Mouse (Mus musculus): ENCODE results near the gene Pole2. TPM values are rescaled to one million over a fixed set of nuclear protein-coding genes. Genes with fewer than 3 reads are reported as not detected.

The Pole2 gene
- total RNA-seq (2015; ENCODE audit: low replicate concordance) (18.3 and 25.3 TPM in 2 replicates), total RNA-seq (2017; ENCODE audit: low replicate concordance) (13.0 and 21.9 TPM in 2 replicates)

DNA sequence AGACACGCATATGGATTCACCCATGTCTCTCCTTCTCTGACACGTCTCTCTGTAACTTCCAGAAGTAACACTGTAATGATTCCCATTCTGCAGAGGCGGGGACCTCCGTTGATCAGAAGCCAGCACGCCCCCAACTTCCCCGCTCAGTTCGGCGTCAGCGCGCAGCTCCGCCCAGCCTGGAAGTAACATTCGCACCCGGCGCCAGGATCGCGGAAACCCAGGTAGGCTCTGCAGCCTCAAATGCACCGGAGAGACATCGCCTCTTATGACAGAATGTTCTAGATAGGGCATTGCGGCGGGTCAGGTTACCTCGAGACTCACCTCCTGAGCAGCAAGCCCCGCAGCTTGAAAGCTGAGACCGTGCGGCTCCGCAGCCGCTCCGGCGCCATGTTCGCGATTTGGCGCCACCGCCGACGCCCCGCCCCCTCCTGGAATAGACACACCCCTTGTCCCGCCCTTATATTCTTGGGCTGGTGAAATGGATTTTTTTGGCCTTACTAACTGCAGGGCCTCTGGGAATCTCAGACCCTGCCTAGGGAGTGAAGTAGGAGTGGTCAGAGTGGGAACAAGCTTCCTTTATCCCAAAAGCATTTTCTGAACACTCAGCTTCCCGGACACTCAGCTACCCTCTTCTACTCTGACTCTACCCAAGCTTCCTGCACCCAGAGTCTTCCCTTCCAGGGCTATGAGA, at the start of gene Pole2:
Pole2 (minus strand) TSS at position 420 of the 691 bp plus-strand sequence.
- peak; percentile 94 for ATAC-seq (replicated peaks; ENCODE audit: low FRiP score, poor library complexity, severe bottlenecking)

GRCm38 (mm10) chr12:69268956-69269355, 41.0 kb upstream of the Pole2 start:
- ATAC-seq (replicated peaks; ENCODE audit: low FRiP score, poor library complexity, severe bottlenecking): no peak

DNA sequence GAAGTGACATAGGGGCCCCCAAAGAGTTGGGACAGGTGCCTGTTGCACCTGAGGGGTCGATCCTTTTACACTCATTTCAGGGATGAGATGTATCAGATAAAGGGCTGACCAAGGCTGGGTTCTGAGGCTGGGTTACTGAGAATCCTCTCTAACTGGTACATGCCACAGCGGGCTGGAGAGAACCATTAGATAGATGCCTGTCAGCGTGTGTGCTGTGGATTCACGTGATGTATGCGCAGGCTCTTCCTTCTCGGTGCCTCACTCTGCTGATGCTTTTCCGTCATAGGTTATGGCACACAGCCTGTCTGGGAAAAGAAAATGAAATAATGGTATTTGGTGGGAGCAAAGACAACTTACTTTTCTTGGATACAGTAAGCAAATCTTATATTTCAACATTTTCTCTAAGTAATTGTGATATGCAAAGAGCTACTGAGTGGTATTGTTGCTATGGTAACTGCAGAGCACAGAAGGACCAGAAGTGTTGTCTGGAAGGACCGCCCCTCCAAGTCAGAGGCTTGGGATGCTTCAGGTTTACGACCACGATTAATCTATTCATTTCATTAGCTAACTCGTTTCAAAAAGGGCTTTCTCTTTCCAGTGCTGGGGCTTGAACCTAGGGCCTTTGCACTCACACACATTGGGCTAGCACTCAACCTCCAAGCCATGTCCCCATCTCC, 40.1 kb upstream of the Pole2 start:
- ATAC-seq (replicated peaks; ENCODE audit: low FRiP score, poor library complexity, severe bottlenecking): no peak

- no peak for ATAC-seq (replicated peaks; ENCODE audit: low FRiP score, poor library complexity, severe bottlenecking)
Observed at GRCm38 (mm10) chr12:69265031-69265430, 37.0 kb upstream of the Pole2 start.

GRCm38 (mm10) chr12:69262251-69262650, 34.3 kb upstream of the Pole2 start:
- ATAC-seq (replicated peaks; ENCODE audit: low FRiP score, poor library complexity, severe bottlenecking): no peak

- 0 out of 2 replicates have a peak, but pooled peaks have one; percentile 45 for ATAC-seq (replicated peaks; ENCODE audit: low FRiP score, poor library complexity, severe bottlenecking)
Observed at GRCm38 (mm10) chr12:69257836-69258235, 29.8 kb upstream of the Pole2 start.

- no peak for ATAC-seq (replicated peaks; ENCODE audit: low FRiP score, poor library complexity, severe bottlenecking)
Observed at GRCm38 (mm10) chr12:69253806-69254205, 25.8 kb upstream of the Pole2 start.

DNA sequence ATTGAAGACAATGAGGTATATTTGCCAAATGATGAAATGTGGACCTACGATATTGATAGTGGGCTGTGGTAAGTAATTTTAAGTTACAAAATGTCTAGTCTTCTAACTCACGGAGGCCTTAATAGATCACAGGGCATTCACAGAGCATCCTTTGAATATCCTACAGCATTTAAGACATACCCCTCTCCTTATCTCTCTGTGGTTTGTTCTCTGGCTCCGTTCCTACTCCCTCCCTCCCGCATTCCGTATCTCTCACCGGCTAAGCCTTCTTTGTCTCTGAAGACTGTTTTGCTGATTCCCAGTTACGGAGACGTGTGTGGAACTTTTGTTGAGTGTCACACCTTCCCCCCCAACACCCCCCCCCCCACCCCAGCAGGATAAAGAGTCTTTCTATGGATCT, 22.8 kb upstream of the Pole2 start:
- no peak for ATAC-seq (replicated peaks; ENCODE audit: low FRiP score, poor library complexity, severe bottlenecking)

DNA sequence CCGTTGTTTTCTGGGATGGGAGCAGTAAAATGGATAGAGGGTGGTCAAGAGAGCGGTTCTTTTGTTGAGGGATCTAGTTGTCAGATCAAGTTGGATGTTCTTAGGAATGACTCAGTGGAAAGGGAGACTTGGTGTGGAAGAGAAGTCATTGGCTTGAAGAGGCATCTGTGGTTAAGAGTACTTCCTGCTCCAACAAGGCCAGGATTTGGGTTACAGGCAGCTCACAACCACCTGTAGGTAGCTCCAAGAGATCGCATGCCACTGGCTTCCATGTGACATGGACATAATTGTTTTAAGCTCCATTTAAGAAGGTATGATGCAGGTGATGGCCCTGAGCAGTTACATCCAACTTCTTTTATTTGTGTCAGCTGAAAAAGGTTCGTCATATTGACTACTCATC, 21.8 kb upstream of the Pole2 start:
- ATAC-seq (replicated peaks; ENCODE audit: low FRiP score, poor library complexity, severe bottlenecking): no peak

GRCm38 (mm10) chr12:69241771-69242431, 13.9 kb upstream of the Pole2 start:
- peak; percentile 71 for ATAC-seq (replicated peaks; ENCODE audit: low FRiP score, poor library complexity, severe bottlenecking)

DNA sequence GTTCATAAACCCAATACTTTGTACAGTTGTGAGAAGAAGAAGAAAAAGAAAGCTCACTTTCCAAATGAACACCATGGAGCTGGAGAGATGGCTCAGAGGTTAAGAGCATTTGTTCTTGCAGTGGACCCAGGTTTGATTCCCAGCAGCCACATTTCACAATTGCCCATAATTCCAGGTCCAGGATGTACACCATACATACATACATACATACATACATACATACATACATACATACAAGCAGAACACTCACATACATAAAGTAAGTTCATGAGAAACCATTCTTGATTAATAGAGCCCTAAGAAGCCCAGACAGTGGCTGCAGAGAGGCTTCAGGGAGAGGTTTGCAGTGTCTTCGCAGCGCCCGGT, 13.4 kb upstream of the Pole2 start:
- no peak for ATAC-seq (replicated peaks; ENCODE audit: low FRiP score, poor library complexity, severe bottlenecking)

DNA sequence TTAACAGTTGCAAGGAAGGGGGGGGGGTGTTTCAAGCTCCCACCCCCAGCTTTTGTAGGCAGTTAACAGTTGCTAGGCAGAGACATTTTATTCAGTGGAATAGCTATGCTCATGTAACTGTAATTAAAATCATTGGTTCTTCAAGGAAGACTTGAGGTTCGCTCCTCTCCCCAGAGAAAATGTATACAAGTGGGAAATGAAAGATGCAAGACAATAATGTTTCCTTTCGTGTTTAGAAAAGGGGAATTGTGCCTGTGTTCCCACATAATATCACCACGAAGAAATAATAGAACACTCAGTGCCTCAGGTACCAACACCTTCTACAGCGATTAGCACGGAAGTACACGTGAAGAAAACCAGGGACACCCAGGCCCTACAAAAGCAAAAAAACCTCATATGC, 12.9 kb upstream of the Pole2 start, which contains the start of gene Klhdc1:
Klhdc1 (plus strand) TSS at position 301 of the 400 bp plus-strand sequence.
- no peak for ATAC-seq (replicated peaks; ENCODE audit: low FRiP score, poor library complexity, severe bottlenecking)

DNA sequence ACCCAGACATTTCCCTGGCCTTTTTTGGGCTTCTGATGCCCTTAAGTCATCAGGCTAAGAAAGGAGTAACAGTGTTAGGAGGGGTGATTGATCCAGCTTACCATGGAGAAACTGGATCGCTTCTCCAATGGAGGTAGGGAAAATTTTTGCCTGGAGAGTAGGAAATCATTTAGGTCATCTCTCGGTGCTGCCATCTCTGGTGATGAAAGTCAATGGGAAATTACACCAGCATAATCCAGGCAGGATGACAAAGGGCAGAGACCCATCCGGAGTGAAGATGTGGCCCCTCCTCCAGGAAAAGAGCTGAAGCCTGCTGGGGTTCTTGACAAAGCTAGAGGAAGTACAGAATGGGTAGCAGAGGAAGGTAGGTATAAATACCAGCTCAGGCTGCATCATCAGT, 10.3 kb upstream of the Pole2 start:
- ATAC-seq (replicated peaks; ENCODE audit: low FRiP score, poor library complexity, severe bottlenecking): no peak

GRCm38 (mm10) chr12:69235782-69236181, 7.8 kb upstream of the Pole2 start:
- ATAC-seq (replicated peaks; ENCODE audit: low FRiP score, poor library complexity, severe bottlenecking): no peak

DNA sequence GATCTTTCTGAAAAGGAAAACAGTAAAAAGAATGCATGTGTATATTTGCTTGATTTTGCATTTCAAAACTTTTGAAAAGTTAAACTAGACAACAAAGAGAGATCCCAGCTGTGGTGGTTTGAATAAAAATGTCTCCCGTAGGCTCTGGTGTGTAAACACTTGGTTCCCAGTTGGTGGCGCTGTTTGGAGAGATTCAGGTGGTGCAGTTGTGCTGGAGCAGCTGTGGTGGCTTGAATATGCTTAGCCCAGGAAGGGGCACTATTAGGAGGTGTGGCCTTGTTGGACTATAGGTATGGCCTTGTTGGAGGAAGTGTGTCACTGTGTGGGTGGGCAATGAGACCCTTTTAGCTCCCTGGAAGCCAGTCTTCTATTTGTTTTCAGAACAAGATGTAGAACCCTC, 1.3 kb upstream of the Pole2 start:
- no peak for ATAC-seq (replicated peaks; ENCODE audit: low FRiP score, poor library complexity, severe bottlenecking)

DNA sequence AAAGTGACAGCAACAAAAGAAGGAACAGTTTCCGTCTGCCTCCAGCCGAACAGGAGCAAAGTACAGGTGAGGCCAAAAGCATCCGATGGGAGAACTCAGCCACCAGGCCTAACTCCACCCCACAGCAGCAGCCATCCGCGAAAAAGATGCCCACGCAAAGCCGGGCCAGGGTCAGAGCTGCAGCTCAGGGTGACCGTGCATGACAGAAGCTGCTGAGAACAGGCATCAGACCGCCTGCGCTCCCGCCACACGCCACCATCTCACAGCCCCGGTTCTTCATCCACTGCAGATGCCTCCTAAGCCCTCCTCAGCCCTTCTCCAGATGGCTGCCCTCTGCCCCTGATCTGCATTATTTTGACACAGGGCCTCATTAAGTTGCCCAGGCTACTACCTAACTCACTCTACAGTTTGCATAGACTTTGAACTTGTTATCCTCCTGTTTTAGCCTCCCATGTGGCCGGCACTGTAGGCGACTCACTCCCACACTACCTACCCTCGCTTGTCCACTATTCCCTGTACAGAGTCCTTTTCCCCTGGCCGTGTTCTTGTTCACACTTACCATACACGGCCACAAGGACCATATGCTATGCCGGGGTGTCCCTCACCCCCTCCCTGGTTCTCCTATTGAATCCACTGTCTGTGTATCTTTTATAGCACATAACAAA, 7.2 kb downstream of the Pole2 start:
- ATAC-seq (replicated peaks; ENCODE audit: low FRiP score, poor library complexity, severe bottlenecking): no peak

DNA sequence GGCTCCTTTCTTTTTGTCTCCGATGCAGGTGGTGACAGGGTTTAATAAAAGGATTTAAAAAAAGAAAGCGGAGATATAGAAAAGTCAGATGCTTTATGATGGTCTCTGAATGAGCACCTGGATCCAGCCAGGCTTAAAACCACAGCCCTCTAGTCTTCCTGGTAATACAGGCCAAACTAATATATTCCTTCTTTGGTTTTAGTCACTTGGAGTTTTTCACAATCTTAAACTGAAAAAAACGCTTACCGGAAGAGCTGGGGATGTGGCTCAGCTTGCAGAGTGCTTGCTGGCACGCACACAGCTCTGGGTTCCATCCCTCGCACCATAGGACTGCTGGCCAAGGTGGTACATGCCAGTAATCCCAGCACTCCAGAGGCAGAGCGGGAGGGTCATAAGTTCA, 11.4 kb downstream of the Pole2 start:
- no peak for ATAC-seq (replicated peaks; ENCODE audit: low FRiP score, poor library complexity, severe bottlenecking)

GRCm38 (mm10) chr12:69215000-69215785, 12.8 kb downstream of the Pole2 start:
- ATAC-seq (replicated peaks; ENCODE audit: low FRiP score, poor library complexity, severe bottlenecking): no peak

DNA sequence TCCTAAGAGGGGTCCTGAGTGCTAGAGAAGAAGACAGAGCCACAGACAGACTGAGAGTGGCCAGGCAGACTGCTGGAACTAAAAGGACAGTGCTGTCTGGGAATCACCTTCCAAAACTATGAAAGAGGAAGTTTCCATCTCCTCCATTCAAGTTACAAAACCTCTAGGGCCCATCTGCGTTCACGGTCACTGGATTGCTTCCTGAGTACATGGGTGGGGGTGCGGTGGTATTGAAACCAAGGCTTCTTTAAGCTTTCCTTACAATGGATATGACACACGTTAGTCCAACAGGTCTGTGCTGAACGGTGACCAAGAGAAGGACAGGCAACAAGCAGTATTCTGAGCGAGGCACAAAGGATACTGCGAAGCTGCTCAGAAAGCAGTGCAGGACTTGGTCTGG, 13.6 kb downstream of the Pole2 start:
- ATAC-seq (replicated peaks; ENCODE audit: low FRiP score, poor library complexity, severe bottlenecking): no peak

Data from erythroblast, adult 5-6 weeks (primary cell).